Mouse (Mus musculus) bone marrow macrophage, adult 2 months (primary cell): ENCODE data around the gene Naxd. TPM values are rescaled to one million over a fixed set of nuclear protein-coding genes. Genes with fewer than 3 reads are reported as not detected.
"Not testable (repeated sequence)": the region's sequence is repeated elsewhere in the genome, so short reads cannot be mapped to it uniquely, and the experiment has no call there.

ENCODE experiments used
- H3K27ac ChIP-seq: 2 replicates; pipeline ENCODE4 v1.5.1; 2012; ENCODE audit warnings: low read depth, low read length; ENCODE audit not compliant: insufficient read depth
- H3K4me1 ChIP-seq: 2 replicates; pipeline ENCODE4 v1.6.1; 2012; ENCODE audit warnings: low read length; ENCODE audit not compliant: control insufficient read depth, insufficient read depth
- H3K4me3 ChIP-seq: 2 replicates; pipeline ENCODE4 v1.5.1; 2012; ENCODE audit warnings: mild to moderate bottlenecking, low read length, moderate library complexity; ENCODE audit not compliant: insufficient read depth
- CTCF ChIP-seq: IDR thresholded peaks from 2 replicates; pipeline ENCODE4 v1.5.1; 2012; ENCODE audit warnings: low read depth, mild to moderate bottlenecking, low read length, moderate library complexity
- POLR2A ChIP-seq: IDR thresholded peaks from 2 replicates; pipeline ENCODE4 v1.6.1; 2012; ENCODE audit warnings: mild to moderate bottlenecking, low read depth, low read length, borderline replicate concordance
- polyA plus RNA-seq: library from polyadenylated mRNA; stranded (reverse); fragments of >200 nt; gene quantifications from 2 replicates; pipeline ENCODE4 v1.2.4, GENCODE M21; 2012; ENCODE audit not compliant: missing spikeins, insufficient read depth, insufficient read length

Naxd gene
- polyA plus RNA-seq, 1 experiment = 45.1 TPM

DNA sequence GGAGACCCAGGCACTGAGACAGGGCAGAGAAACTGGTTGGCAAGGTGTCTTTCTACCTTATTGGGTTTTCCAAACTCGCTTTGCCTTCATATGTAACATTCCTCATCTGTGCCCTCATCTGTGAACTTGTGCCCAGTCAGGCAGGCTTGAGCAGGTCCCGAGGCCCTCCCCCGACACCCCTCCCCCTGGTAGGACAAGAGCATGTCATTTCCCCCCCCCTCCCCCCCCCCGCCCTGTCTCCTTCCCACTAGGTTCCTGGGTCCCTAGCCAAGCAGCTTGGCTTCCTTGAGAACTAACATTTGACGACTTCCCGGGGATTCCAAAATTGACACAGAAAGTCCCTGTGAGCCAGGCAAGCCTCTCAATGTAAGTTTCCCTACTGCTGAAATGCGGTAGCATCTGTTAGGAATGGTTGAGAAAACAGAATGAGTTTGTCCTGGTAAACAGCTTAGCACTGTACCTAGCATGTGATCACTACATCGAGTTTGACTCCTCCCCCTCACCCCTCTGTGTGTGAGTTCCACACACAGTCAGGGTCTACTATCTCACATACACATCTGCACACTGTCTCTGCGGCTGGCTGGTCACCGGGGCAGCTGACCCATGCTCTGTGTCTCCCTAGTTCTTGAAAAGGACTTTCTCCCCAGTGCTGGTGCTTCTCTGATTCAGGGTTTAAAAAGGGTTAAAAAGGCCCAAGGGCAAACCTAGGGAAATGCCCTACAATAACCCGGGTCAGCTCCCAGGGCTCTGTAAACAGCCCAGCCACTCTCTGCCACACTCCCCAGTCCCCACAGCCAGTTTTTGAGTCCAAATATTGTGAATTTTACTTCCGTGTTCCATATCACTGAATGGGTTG, 39.1 kb upstream of the Naxd start:
- Histone ChIP-seq H3K4me1 (peaks cover 81% of the 10 kb centered on the region), H3K27ac (peak overlapping the region; percentile 46), H3K4me3 (no peak overlapping the region)
- TF ChIP-seq CTCF (no peak), POLR2A (no peak)

GRCm38 (mm10) chr8:11459016-11459415, 38.3 kb upstream of the Naxd start:
- no peak for TF ChIP-seq CTCF
- Histone ChIP-seq H3K4me1 (peaks cover 81% of the 10 kb centered on the region), H3K27ac (peak overlapping the region; percentile 46; the same call in 1 of the 2 replicates), H3K4me3 (no peak overlapping the region)

- Histone ChIP-seq H3K4me1 (peaks cover 87% of the 10 kb centered on the region), H3K4me3 (no peak overlapping the region), H3K27ac (peak overlapping the region; percentile 72)
- no peak for TF ChIP-seq CTCF
- TF ChIP-seq POLR2A = no peak
Measured at GRCm38 (mm10) chr8:11460934-11461333, 36.4 kb upstream of the Naxd start.

- H3K4me3 ChIP-seq = no peak overlapping the region
- peaks cover 86% of the 10 kb centered on the region for H3K4me1 ChIP-seq
- no peak for TF ChIP-seq POLR2A
- TF ChIP-seq CTCF = no peak
- H3K27ac ChIP-seq = peak overlapping the region; percentile 17; the same call in 1 of the 2 replicates
Measured at GRCm38 (mm10) chr8:11461847-11462246, 35.5 kb upstream of the Naxd start.

GRCm38 (mm10) chr8:11462641-11463040, 34.7 kb upstream of the Naxd start:
- H3K27ac ChIP-seq = peak overlapping the region; percentile 85
- H3K4me3 ChIP-seq = no peak overlapping the region
- TF ChIP-seq CTCF (no peak), POLR2A (no peak)
- H3K4me1 ChIP-seq = peaks cover 78% of the 10 kb centered on the region

GRCm38 (mm10) chr8:11463541-11463888, 33.8 kb upstream of the Naxd start:
- peak overlapping the region; percentile 85 for H3K27ac ChIP-seq

GRCm38 (mm10) chr8:11463889-11464706, 33.2 kb upstream of the Naxd start:
- TF ChIP-seq CTCF (no peak), POLR2A (no peak)
- Histone ChIP-seq H3K27ac (peak overlapping the region; percentile 85), H3K4me3 (peak overlapping the region; percentile 27), H3K4me1 (peaks cover 64% of the 10 kb centered on the region)

More at GRCm38 (mm10) chr8:11463541-11463888, 33.8 kb upstream of the Naxd start:
- TF ChIP-seq POLR2A (no peak), CTCF (no peak)
- peaks cover 70% of the 10 kb centered on the region for H3K4me1 ChIP-seq
- H3K4me3 ChIP-seq = peak overlapping the region; percentile 17

DNA sequence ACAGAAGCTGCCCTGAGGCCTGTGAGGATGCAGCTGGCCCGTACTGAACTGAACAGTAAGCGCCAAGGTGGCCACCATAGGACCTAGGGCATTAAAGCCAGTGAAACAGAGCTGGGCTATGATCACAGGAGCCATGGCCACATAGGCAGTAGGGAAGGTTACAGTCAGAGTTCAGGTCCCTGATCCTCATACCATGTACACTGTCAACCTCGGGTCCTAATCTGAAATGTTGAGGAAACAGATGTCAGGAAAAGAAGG, 32.7 kb upstream of the Naxd start:
- Histone ChIP-seq H3K4me3 (peak overlapping the region; percentile 27), H3K27ac (peak overlapping the region; percentile 85), H3K4me1 (peaks cover 62% of the 10 kb centered on the region)
- TF ChIP-seq CTCF (no peak), POLR2A (no peak)

GRCm38 (mm10) chr8:11465619-11466018, 31.7 kb upstream of the Naxd start:
- TF ChIP-seq CTCF (no peak), POLR2A (no peak)
- Histone ChIP-seq H3K27ac (peak overlapping the region; percentile 85), H3K4me1 (peaks cover 56% of the 10 kb centered on the region)

DNA sequence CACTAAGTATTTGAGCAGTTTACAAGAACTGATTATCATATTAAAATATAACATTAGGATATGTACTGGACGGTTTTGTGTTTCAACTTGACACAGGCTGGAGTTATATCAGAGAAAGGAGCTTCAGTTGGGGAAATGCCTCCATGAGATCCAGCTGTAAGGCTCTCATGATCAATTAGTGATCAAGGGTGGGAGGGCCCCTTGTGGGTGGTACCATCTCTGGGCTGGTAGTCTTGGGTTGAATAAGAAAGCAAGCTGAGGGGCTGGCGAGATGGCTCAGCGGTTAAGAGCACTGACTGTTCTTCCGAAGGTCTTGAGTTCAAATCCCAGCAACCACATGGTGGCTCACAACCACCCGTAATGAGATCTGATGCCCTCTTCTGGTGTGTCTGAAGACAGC, 30.8 kb upstream of the Naxd start:
- H3K4me3 ChIP-seq, H3K27ac ChIP-seq: not testable (repeated sequence)
- peaks cover 58% of the 10 kb centered on the region for H3K4me1 ChIP-seq

More at GRCm38 (mm10) chr8:11465619-11466018, 31.7 kb upstream of the Naxd start:
- H3K4me3 ChIP-seq = no peak overlapping the region

DNA sequence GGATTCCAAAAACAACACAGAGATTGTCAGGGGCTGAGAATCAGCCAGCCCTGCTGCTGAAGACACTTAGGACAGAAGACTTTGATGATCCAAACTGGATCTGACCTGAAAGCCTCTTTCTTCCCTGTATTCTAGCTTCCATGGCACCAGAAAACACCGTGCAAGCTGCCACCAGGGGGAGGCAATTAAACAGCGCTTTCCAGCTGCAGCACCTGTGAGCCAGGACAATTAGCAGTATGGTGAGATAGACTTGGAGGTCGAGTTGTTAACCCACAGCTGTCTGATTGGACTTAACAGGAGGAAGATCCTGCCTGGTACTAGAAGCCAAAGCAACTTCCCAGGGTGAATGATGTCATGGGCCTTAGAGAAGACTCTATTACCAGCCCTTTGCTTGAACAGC, 28.2 kb upstream of the Naxd start:
- no peak for TF ChIP-seq CTCF
- no peak for TF ChIP-seq POLR2A
- H3K4me1 ChIP-seq = peaks cover 50% of the 10 kb centered on the region
- no peak overlapping the region for H3K4me3 ChIP-seq
- no peak overlapping the region for H3K27ac ChIP-seq
